Mouse (Mus musculus) embryonic fibroblast, embryonic 13.5 days (primary cell): ENCODE measurements around the gene Trim29. TPM values are rescaled to one million over a fixed set of nuclear protein-coding genes. Genes with fewer than 3 reads are reported as not detected.

ENCODE experiments used
- H3K27ac ChIP-seq: 2 replicates; pipeline ENCODE4 v1.5.1; 2012; ENCODE audit warnings: low read length, control low read depth, inconsistent platforms; ENCODE audit not compliant: insufficient read depth
- H3K4me1 ChIP-seq: 2 replicates; pipeline ENCODE4 v1.6.1; 2011; ENCODE audit warnings: low read length; ENCODE audit not compliant: control insufficient read depth, insufficient read depth
- H3K4me3 ChIP-seq: 2 replicates; pipeline ENCODE4 v1.5.1; 2011; ENCODE audit warnings: mild to moderate bottlenecking, control low read depth, low read length; ENCODE audit not compliant: insufficient read depth
- CTCF ChIP-seq: IDR thresholded peaks from 2 replicates; pipeline ENCODE4 v1.5.1; 2011; ENCODE audit warnings: mild to moderate bottlenecking, control low read depth, low read length, moderate library complexity, borderline replicate concordance; ENCODE audit not compliant: insufficient read depth
- POLR2A ChIP-seq: IDR thresholded peaks from 2 replicates; pipeline ENCODE4 v1.6.1; 2011; ENCODE audit warnings: low read depth, mild to moderate bottlenecking, control low read depth, low read length, moderate library complexity
- polyA plus RNA-seq: library from polyadenylated mRNA; stranded (reverse); fragments of >200 nt; gene quantifications from 2 replicates; pipeline ENCODE4 v1.2.4, GENCODE M21; 2011; ENCODE audit warnings: low read depth; ENCODE audit not compliant: missing spikeins, insufficient read length

The Trim29 gene
- polyA plus RNA-seq, 1 experiment: not detected

- no peak overlapping the region for H3K4me3 ChIP-seq
- no peak overlapping the region for H3K27ac ChIP-seq
- H3K4me1 ChIP-seq: no peaks in the 10 kb centered on the region
- no peak for TF ChIP-seq CTCF
- TF ChIP-seq POLR2A: no peak
Observed at GRCm38 (mm10) chr9:43309087-43309872, 1.4 kb upstream of the Trim29 start.

GRCm38 (mm10) chr9:43312190-43312589, 1.5 kb downstream of the Trim29 start:
- Histone ChIP-seq H3K4me3 (no peak overlapping the region), H3K27ac (no peak overlapping the region), H3K4me1 (no peaks in the 10 kb centered on the region)
- TF ChIP-seq POLR2A: no peak
- TF ChIP-seq CTCF: no peak

GRCm38 (mm10) chr9:43313805-43314204, 3.2 kb downstream of the Trim29 start:
- no peaks in the 10 kb centered on the region for H3K4me1 ChIP-seq
- no peak overlapping the region for H3K4me3 ChIP-seq
- no peak overlapping the region for H3K27ac ChIP-seq
- no peak for TF ChIP-seq CTCF
- no peak for TF ChIP-seq POLR2A

GRCm38 (mm10) chr9:43315320-43315950, 4.8 kb downstream of the Trim29 start:
- Histone ChIP-seq H3K27ac (no peak overlapping the region), H3K4me3 (no peak overlapping the region), H3K4me1 (no peaks in the 10 kb centered on the region)
- TF ChIP-seq POLR2A: no peak

- no peak for TF ChIP-seq CTCF
- no peak for TF ChIP-seq POLR2A
- Histone ChIP-seq H3K4me3 (no peak overlapping the region), H3K4me1 (no peaks in the 10 kb centered on the region), H3K27ac (no peak overlapping the region)
Observed at GRCm38 (mm10) chr9:43316466-43316865, 5.8 kb downstream of the Trim29 start.

- Histone ChIP-seq H3K27ac (no peak overlapping the region), H3K4me1 (no peaks in the 10 kb centered on the region), H3K4me3 (no peak overlapping the region)
- no peak for TF ChIP-seq POLR2A
- no peak for TF ChIP-seq CTCF
Observed at GRCm38 (mm10) chr9:43318661-43319060, 8.0 kb downstream of the Trim29 start.

- no peak for TF ChIP-seq CTCF
- TF ChIP-seq POLR2A: no peak
- Histone ChIP-seq H3K4me1 (no peaks in the 10 kb centered on the region), H3K27ac (no peak overlapping the region), H3K4me3 (no peak overlapping the region)
Observed at GRCm38 (mm10) chr9:43321951-43322350, 11.3 kb downstream of the Trim29 start.

GRCm38 (mm10) chr9:43322666-43323065, 12.0 kb downstream of the Trim29 start:
- Histone ChIP-seq H3K27ac (no peak overlapping the region), H3K4me1 (no peaks in the 10 kb centered on the region), H3K4me3 (no peak overlapping the region)
- TF ChIP-seq CTCF (no peak), POLR2A (no peak)

- no peak for TF ChIP-seq POLR2A
- Histone ChIP-seq H3K4me3 (no peak overlapping the region), H3K4me1 (no peaks in the 10 kb centered on the region), H3K27ac (no peak overlapping the region)
Observed at GRCm38 (mm10) chr9:43325486-43325885, 14.8 kb downstream of the Trim29 start.

GRCm38 (mm10) chr9:43326015-43326631, 15.5 kb downstream of the Trim29 start:
- Histone ChIP-seq H3K4me1 (no peaks in the 10 kb centered on the region), H3K27ac (no peak overlapping the region), H3K4me3 (no peak overlapping the region)
- TF ChIP-seq POLR2A (no peak), CTCF (no peak)
